Mouse (Mus musculus) lung, postnatal 0 days (tissue): ENCODE data around the gene Scnn1b. TPM values are rescaled to one million over a fixed set of nuclear protein-coding genes. Genes with fewer than 3 reads are reported as not detected.

ENCODE experiments used
- ATAC-seq: fragments of 200-750 bp; cut with Nextera tagmentation; 2 replicates; pipeline ENCODE4 v1.8.0; 2017; ENCODE audit warnings: moderate library complexity
- DNase-seq: peaks from one replicate; pipeline ENCODE4 v3.0.0-alpha.2; 2016; ENCODE audit warnings: low spot score
- H3K27ac ChIP-seq: fragments of 300-500 bp; sonication (generic); 2 replicates; pipeline ENCODE4 v1.5.1; 2014; ENCODE audit warnings: antibody characterized with exemption, mild to moderate bottlenecking, low read length, mixed read lengths
- H3K27me3 ChIP-seq: fragments of 300-500 bp; sonication (generic); replicated peaks from 2 replicates; pipeline ENCODE4 v1.6.1; 2014; ENCODE audit warnings: low read length, mixed read lengths; ENCODE audit not compliant: insufficient read depth
- H3K36me3 ChIP-seq: fragments of 300-500 bp; sonication (generic); 2 replicates; pipeline ENCODE4 v1.6.1; 2014; ENCODE audit warnings: low read length, mixed read lengths; ENCODE audit not compliant: insufficient read depth
- H3K4me1 ChIP-seq: fragments of 300-500 bp; sonication (generic); 2 replicates; pipeline ENCODE4 v1.6.1; 2014; ENCODE audit warnings: antibody characterized with exemption, low read depth, low read length, mixed read lengths; ENCODE audit not compliant: insufficient read depth
- H3K4me2 ChIP-seq: fragments of 300-500 bp; sonication (generic); replicated peaks from 2 replicates; pipeline ENCODE4 v1.6.1; 2014; ENCODE audit warnings: low read depth, mild to moderate bottlenecking, low read length, moderate library complexity, mixed read lengths
- H3K4me3 ChIP-seq: fragments of 300-500 bp; sonication (generic); 2 replicates; pipeline ENCODE4 v1.5.1; 2014; ENCODE audit warnings: low read depth, low read length
- H3K9ac ChIP-seq: fragments of 300-500 bp; sonication (generic); replicated peaks from 2 replicates; pipeline ENCODE4 v1.6.1; 2014; ENCODE audit warnings: low read depth, mild to moderate bottlenecking
- H3K9me3 ChIP-seq: fragments of 300-500 bp; sonication (generic); 2 replicates; pipeline ENCODE4 v1.6.1; 2016; ENCODE audit warnings: low read length, mixed read lengths
- CTCF ChIP-seq: IDR thresholded peaks from 2 replicates; pipeline ENCODE4 v1.5.1; 2016; ENCODE audit warnings: antibody characterized with exemption, mild to moderate bottlenecking
- EP300 ChIP-seq: IDR thresholded peaks from 2 replicates; pipeline ENCODE4 v1.6.1; 2016; ENCODE audit warnings: antibody characterized with exemption, mild to moderate bottlenecking, control low read depth
- WGBS: fragments of 180-500 bp; shearing (Covaris S2); extraction: QIAGEN DNeasy Blood & Tissue Kit; methylation state at CpG from one replicate; pipeline ENCODE4 v1.1.7; 2014; 5-methylcytosine and 5-hydroxymethylcytosine counted together
- polyA plus RNA-seq: library from polyadenylated mRNA; unstranded; fragments of >200 nt; fragmentation: Nextera tagmentation; extraction: Ambion mirVana; gene quantifications from 2 replicates; pipeline ENCODE4 v1.2.1, GENCODE M21; 2015

Gene Scnn1b
- polyA plus RNA-seq, 1 experiment from 2014 or later = 79.1 TPM

GRCm38 (mm10) chr7:121927882-121928281, 63.0 kb downstream of the Scnn1b start:
- no peak for TF ChIP-seq EP300
- TF ChIP-seq CTCF = no peak
- H3K27ac ChIP-seq = no peak overlapping the region
- no peak overlapping the region for H3K4me3 ChIP-seq
- ATAC-seq (no peak), DNase-seq (no peak)
- no peak overlapping the region for H3K9ac ChIP-seq
- H3K36me3 ChIP-seq = peaks cover 12% of the 10 kb centered on the region; the same call in 1 of the 2 replicates
- no peaks in the 10 kb centered on the region for H3K27me3 ChIP-seq
- no peaks in the 10 kb centered on the region for H3K4me1 ChIP-seq
- no peak overlapping the region for H3K4me2 ChIP-seq
- WGBS = 89% methylated on average over 2 of the region's 2 CpGs
- no peaks in the 10 kb centered on the region for H3K9me3 ChIP-seq

- WGBS = 40% methylated on average over 7 of the region's 7 CpGs
- peaks cover 12% of the 10 kb centered on the region; the same call in 1 of the 2 replicates for H3K36me3 ChIP-seq
- H3K4me1 ChIP-seq = no peaks in the 10 kb centered on the region
- TF ChIP-seq CTCF = no peak
- TF ChIP-seq EP300 = no peak
- H3K4me3 ChIP-seq = no peak overlapping the region
- no peaks in the 10 kb centered on the region for H3K9me3 ChIP-seq
- H3K9ac ChIP-seq = no peak overlapping the region
- DNase-seq (peak; percentile 41), ATAC-seq (peak; percentile 37)
- H3K4me2 ChIP-seq = no peak overlapping the region
- no peak overlapping the region for H3K27ac ChIP-seq
- H3K27me3 ChIP-seq = no peaks in the 10 kb centered on the region
These were observed 66.4 kb downstream of the Scnn1b start for GRCm38 (mm10) chr7:121931246-121931645.

GRCm38 (mm10) chr7:121933675-121934074, 68.8 kb downstream of the Scnn1b start:
- Histone ChIP-seq H3K4me1 (no peaks in the 10 kb centered on the region), H3K27ac (peak overlapping the region; percentile 26; the same call in 1 of the 2 replicates), H3K4me3 (no peak overlapping the region), H3K9me3 (no peaks in the 10 kb centered on the region), H3K4me2 (no peak overlapping the region), H3K9ac (no peak overlapping the region), H3K27me3 (no peaks in the 10 kb centered on the region), H3K36me3 (peaks cover 7% of the 10 kb centered on the region; the same call in 1 of the 2 replicates)
- TF ChIP-seq EP300 (0 out of 2 replicates have a peak, but pooled peaks have one; percentile 34), CTCF (no peak)
- ATAC-seq (peak; percentile 65), DNase-seq (peak; percentile 57)
- WGBS = 49% methylated on average over 6 of the region's 6 CpGs

- H3K4me2 ChIP-seq = no peak overlapping the region
- no peak for DNase-seq
- H3K36me3 ChIP-seq = peaks cover under 1% of the 10 kb centered on the region; the same call in 1 of the 2 replicates
- no peaks in the 10 kb centered on the region for H3K27me3 ChIP-seq
- no peak for TF ChIP-seq CTCF
- no peak for TF ChIP-seq EP300
- H3K9me3 ChIP-seq = no peaks in the 10 kb centered on the region
- H3K4me1 ChIP-seq = no peaks in the 10 kb centered on the region
- H3K9ac ChIP-seq = no peak overlapping the region
- H3K27ac ChIP-seq = 0 out of 2 replicates have a peak overlapping the region, but pooled peaks have one; percentile 3
- H3K4me3 ChIP-seq = no peak overlapping the region
- 73% methylated on average over 2 of the region's 2 CpGs for WGBS
- no peak for ATAC-seq
These were observed 69.5 kb downstream of the Scnn1b start for GRCm38 (mm10) chr7:121934346-121934745.

- no peaks in the 10 kb centered on the region for H3K27me3 ChIP-seq
- no peaks in the 10 kb centered on the region for H3K36me3 ChIP-seq
- ATAC-seq (no peak), DNase-seq (no peak)
- H3K4me2 ChIP-seq = no peak overlapping the region
- no peak overlapping the region for H3K27ac ChIP-seq
- TF ChIP-seq CTCF (no peak), EP300 (no peak)
- 50% methylated on average over 12 of the region's 12 CpGs for WGBS
- H3K9me3 ChIP-seq = no peaks in the 10 kb centered on the region
- no peak overlapping the region for H3K9ac ChIP-seq
- no peaks in the 10 kb centered on the region for H3K4me1 ChIP-seq
- H3K4me3 ChIP-seq = no peak overlapping the region
These were observed 71.3 kb downstream of the Scnn1b start for GRCm38 (mm10) chr7:121935906-121936794.

GRCm38 (mm10) chr7:121936861-121937630, 72.2 kb downstream of the Scnn1b start:
- H3K27ac ChIP-seq = no peak overlapping the region; the same call in 1 of the 2 replicates
- no peaks in the 10 kb centered on the region for H3K9me3 ChIP-seq
- no peaks in the 10 kb centered on the region for H3K36me3 ChIP-seq
- no peak overlapping the region for H3K9ac ChIP-seq
- ATAC-seq (no peak), DNase-seq (no peak)
- H3K27me3 ChIP-seq = no peaks in the 10 kb centered on the region
- H3K4me1 ChIP-seq = no peaks in the 10 kb centered on the region
- H3K4me2 ChIP-seq = no peak overlapping the region
- H3K4me3 ChIP-seq = no peak overlapping the region
- TF ChIP-seq EP300 = no peak
- no peak for TF ChIP-seq CTCF
- WGBS = 55% methylated on average over 14 of the region's 14 CpGs
